Mouse (Mus musculus) olfactory bulb, adult 2 months (tissue): Measurements from ENCODE around the gene Schip1. TPM values are rescaled to one million over a fixed set of nuclear protein-coding genes. Genes with fewer than 3 reads are reported as not detected.

Experiments used
- H3K27ac ChIP-seq: fragments of 200-500 bp; 2 replicates; pipeline ENCODE4 v1.5.1; 2012; ENCODE audit warnings: low read depth, low read length; ENCODE audit not compliant: insufficient read depth
- H3K4me1 ChIP-seq: fragments of 200-500 bp; 2 replicates; pipeline ENCODE4 v1.6.1; 2012; ENCODE audit warnings: low read length; ENCODE audit not compliant: control insufficient read depth, insufficient read depth
- H3K4me3 ChIP-seq: fragments of 200-500 bp; 2 replicates; pipeline ENCODE4 v1.5.1; 2012; ENCODE audit warnings: mild to moderate bottlenecking, low read depth, low read length, moderate library complexity; ENCODE audit not compliant: insufficient read depth
- CTCF ChIP-seq: fragments of 200-500 bp; IDR thresholded peaks from 2 replicates; pipeline ENCODE4 v1.5.1; 2012; ENCODE audit warnings: low read depth, mild to moderate bottlenecking, low read length, moderate library complexity; ENCODE audit not compliant: insufficient read depth
- POLR2A ChIP-seq: fragments of 200-500 bp; IDR thresholded peaks from 2 replicates; pipeline ENCODE4 v1.6.1; 2012; ENCODE audit warnings: mild to moderate bottlenecking, low read depth, low read length, moderate library complexity; ENCODE audit not compliant: insufficient read depth
- whole genome bisulfite sequencing: fragments of 180-500 bp; shearing (Covaris S2); methylation state at CpG from one replicate; pipeline ENCODE4 v1.1.7; 2018; 5-methylcytosine and 5-hydroxymethylcytosine counted together
- polyA plus RNA-seq: library from polyadenylated mRNA; stranded (reverse); fragments of >200 nt; gene quantifications from 2 replicates; pipeline ENCODE4 v1.2.4, GENCODE M21; 2012; ENCODE audit warnings: low replicate concordance; ENCODE audit not compliant: missing spikeins, insufficient read depth, insufficient read length

Gene Schip1
- polyA plus RNA-seq, 1 experiment, result not detected

DNA sequence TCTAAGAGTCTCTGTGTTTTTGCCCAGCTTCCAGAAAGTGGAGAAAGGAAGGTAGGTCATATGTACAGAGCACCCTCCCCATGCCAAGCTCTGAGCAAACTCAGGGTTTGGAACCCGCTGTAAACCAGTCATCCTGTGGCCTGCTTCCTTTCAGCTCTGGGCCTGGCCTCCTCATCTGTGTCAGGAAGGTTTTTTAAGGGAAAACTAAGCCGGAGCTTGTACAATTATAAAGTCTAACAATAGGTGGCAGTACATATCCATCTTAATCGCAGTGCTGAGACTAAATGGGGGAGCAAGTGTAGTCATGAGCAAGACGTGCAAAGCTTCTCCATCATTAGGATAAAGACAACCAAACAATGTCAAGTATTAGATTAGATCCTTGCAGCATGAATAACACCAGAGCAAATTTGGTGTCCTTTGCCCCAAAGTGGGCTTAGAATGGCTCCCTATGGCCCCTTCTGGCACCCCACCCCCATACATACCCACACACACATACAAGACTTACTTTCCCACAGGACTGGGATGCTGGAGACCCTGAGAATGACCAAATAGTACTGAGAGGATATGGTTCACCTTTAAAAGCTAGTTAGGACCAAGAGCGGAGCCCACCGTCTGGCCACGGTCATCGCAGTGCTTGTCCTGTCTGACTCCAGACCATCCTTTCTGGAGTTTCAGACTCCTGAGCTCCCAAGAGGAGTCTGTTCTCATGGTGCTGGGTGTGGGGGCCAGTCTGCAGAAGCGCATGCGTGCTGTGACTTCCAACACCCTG is 550.6 kb downstream of the Schip1 start:
- no peak overlapping the region for H3K4me3 ChIP-seq
- H3K4me1 ChIP-seq, result peaks cover 5% of the 10 kb centered on the region
- WGBS, result 58% methylated on average over 10 of the region's 10 CpGs
- H3K27ac ChIP-seq, result no peak overlapping the region
- TF ChIP-seq CTCF, result no peak
- TF ChIP-seq POLR2A, result no peak

DNA sequence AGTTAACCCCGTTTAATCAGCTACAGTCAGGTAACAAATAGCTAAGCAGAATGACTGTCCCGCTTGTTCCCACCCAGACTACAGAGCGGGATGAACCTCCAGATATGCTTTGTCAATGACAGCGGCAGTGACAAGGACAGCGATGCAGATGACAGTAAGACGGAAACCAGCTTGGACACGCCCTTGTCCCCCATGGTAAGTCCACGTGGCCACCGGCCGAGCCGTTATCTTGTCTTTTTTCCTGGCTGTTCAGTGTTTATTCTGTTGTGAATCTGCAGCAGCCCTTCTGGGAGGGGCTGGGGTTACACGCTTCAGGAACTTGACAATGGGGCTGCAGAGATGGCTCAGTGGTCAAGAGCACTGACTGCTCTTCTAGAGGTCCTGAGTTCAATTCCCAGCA is 551.8 kb downstream of the Schip1 start:
- Histone ChIP-seq H3K4me1 (peaks cover 5% of the 10 kb centered on the region), H3K4me3 (no peak overlapping the region), H3K27ac (no peak overlapping the region)
- TF ChIP-seq CTCF, result no peak
- TF ChIP-seq POLR2A, result no peak
- 94% methylated on average over 12 of the region's 12 CpGs for WGBS

DNA sequence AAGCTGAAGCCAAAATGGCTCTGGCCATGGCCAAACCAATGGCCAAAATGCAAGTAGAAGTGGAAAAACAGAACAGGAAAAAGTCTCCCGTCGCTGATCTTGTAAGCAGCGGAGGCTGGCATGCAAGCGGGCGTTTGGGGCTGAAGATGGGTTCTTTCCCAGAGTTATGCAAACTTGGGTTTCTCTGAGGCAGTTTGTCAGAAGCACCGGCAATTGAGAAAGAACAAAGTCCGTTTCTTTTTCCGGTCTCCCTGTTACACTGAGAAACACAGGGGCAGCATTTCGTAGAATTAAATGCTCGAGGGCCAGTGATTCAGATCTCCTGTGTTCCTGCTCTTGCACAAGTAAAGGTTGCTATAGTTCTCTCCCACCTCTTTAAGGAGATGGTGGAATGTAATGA is 553.1 kb downstream of the Schip1 start:
- H3K27ac ChIP-seq, result no peak overlapping the region
- 70% methylated on average over 10 of the region's 10 CpGs for WGBS
- H3K4me3 ChIP-seq, result no peak overlapping the region
- TF ChIP-seq CTCF (no peak), POLR2A (no peak)
- H3K4me1 ChIP-seq, result peaks cover 5% of the 10 kb centered on the region

DNA sequence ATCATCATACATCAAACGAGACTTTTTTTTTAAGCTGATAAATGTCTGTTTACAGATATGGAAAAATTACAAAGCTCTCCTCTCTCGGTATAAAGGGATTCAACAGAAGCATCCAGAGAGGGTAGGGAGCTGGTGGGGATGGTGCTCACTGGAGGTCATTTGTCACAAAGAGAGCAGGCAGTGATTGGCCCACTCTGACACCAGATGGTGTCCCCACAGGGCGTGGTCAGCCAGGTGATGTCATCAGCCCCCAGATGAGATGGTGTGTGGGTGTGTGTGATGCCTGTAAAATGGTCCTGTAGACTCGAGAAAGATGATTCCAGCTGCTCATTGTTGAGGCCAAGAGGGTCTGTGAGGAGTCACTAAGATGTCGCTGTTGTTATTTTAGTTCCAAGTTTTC is 554.5 kb downstream of the Schip1 start:
- H3K4me3 ChIP-seq, result no peak overlapping the region
- no peak overlapping the region for H3K27ac ChIP-seq
- peaks cover 5% of the 10 kb centered on the region for H3K4me1 ChIP-seq
- no peak for TF ChIP-seq CTCF
- 65% methylated on average over 5 of the region's 5 CpGs for WGBS

DNA sequence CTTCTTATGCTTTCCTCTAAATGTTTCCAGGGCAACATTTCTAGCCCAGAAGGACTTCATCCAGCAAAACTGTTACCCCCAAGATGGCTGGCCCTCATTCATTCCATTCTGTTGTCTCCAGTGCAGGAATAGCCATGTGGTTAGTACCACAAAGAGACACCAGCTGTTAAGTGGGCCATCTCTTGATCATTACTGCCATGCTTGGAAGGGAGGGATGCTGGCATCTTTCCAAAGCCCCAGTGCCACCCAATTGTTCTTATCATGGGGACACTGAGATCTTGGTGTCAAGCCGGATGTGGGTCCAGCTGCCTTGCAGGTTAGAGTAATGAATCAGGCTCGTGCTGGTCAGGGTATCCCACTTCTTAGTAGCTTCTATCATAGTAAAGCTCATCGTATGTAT is 557.4 kb downstream of the Schip1 start:
- no peak overlapping the region for H3K27ac ChIP-seq
- WGBS, result 83% methylated on average over 3 of the region's 3 CpGs

DNA sequence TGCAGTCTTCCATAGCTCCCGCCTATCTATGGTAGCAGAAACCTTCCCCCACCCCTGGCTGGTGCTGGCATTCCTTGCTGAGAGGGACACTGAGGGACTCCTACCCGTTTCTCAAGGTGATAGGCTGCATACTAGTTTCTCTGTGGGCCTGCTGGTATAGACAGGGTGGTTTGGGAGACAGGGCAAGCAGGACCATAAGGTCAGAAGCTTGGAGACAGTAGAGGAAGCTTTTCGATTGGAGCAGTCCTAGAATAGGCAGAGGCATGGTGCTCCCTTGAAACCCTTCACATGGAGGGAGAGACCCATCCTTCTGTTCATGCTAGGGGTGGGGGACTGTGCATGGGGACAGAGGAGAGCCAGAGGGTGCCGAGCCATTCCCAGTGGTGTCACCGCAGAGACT is 558.4 kb downstream of the Schip1 start:
- Histone ChIP-seq H3K4me3 (no peak overlapping the region), H3K4me1 (peaks cover 5% of the 10 kb centered on the region), H3K27ac (no peak overlapping the region)
- 88% methylated on average over 5 of the region's 5 CpGs for WGBS
- TF ChIP-seq POLR2A, result no peak
- no peak for TF ChIP-seq CTCF

More for the DNA sequence above, 557.4 kb downstream of the Schip1 start:
- TF ChIP-seq POLR2A (no peak), CTCF (no peak)
- peaks cover 5% of the 10 kb centered on the region for H3K4me1 ChIP-seq
- H3K4me3 ChIP-seq, result no peak overlapping the region

DNA sequence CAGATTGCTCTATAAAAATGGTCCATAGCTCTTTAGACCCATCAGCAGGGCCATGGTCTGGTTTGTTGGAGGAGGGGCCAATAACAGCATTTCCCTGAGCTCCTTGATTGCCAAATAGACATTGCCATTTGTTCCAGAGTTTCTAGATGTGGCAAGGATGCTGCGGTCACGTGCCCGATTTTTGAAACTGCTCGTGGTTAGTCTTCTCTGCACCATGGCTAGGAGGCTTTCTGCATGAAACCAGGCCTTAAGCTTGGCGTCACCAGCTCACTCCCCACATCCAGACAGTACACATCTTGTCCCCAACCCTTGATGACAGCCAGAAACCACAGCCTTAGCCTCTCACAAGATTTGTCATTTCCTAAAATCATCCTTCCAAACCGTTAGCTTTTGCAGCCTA is 559.9 kb downstream of the Schip1 start:
- TF ChIP-seq POLR2A (no peak), CTCF (no peak)
- WGBS, result 86% methylated on average over 6 of the region's 6 CpGs
- H3K27ac ChIP-seq, result no peak overlapping the region
- H3K4me1 ChIP-seq, result no peaks in the 10 kb centered on the region
- H3K4me3 ChIP-seq, result no peak overlapping the region

DNA sequence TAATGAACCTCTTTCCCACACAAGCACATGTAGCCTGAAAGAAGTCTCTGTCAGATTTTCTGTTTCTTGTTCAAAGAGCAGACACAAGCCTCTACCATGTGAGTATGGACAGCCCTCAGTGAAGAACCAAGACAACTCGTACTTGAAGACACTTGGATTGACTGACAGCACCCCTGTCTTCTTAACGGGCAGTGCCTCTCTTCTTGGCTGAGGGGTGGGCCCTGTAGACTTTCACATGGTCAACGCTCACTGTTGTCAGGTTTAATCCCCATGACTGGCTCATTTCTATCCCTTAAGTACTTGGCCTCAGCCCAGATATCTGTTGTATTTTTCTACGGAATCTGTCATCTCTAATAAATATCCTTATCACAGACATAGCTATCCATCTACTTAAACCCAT is 565.7 kb downstream of the Schip1 start:
- H3K27ac ChIP-seq, result no peak overlapping the region
- WGBS, result 81% methylated on average over 4 of the region's 4 CpGs
- H3K4me3 ChIP-seq, result no peak overlapping the region
- no peaks in the 10 kb centered on the region for H3K4me1 ChIP-seq
- TF ChIP-seq CTCF (no peak), POLR2A (no peak)

DNA sequence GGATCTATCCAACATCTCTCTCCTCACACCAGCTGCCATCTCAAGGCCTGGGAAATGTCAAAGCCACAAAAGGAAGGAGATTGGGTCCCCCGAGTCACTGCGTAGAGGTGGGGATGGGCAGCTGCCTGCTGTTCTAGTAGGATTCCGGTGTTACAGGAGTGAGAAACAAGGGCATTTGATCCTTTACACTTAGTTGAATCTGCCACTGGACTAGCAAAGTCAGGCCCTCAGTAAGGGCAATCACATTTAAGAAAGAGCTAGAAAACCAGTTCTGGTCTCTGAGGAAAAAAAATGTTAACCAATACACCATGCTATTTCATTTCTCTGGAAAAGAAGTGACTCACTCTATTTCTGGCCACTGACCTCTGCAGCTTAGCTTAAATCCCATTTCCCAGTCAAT is 566.2 kb downstream of the Schip1 start:
- Histone ChIP-seq H3K4me1 (no peaks in the 10 kb centered on the region), H3K27ac (no peak overlapping the region), H3K4me3 (no peak overlapping the region)
- WGBS, result 84% methylated on average over 3 of the region's 3 CpGs
- TF ChIP-seq POLR2A (no peak), CTCF (no peak)

DNA sequence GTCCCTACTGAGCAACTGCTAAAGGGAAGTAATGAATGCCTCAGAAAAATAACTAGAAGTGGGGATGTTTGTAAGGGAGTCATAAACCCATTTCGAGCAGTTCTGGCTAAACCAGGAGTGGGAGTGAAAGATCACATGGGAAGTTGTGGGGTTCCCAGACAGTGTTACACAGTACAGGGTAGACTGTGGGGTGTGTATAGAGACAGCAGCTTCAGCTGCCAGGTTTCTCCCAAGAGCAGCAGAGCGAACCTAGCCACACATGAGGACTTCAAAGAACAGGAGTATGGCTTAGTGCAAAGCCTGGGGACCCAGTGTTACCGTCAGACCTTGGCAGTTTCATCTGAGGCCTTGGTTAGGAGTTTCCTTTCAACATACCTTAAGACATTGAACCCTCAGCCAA is 568.1 kb downstream of the Schip1 start:
- 81% methylated on average over 3 of the region's 3 CpGs for WGBS
- H3K4me1 ChIP-seq, result no peaks in the 10 kb centered on the region
- TF ChIP-seq CTCF, result no peak
- TF ChIP-seq POLR2A, result no peak

DNA sequence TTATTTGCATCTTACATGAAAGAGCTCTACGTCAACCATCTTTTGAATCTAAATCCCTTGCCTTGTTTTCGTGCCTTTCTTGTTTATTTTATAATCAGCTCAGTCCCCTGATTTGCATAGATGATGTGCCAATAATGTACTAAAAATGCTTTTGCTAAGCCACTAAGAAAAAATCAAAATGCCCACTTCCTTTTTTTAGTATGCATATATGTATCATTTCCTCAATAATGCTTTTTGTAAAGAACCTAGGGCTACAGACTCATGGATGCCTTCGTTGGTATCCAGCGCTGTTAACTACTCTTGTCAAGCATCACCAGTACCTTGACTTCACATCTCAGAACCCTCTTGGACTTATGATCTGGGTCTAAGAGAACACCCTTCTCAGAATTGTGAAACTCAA is 569.0 kb downstream of the Schip1 start:
- no peak for TF ChIP-seq CTCF
- no peak for TF ChIP-seq POLR2A
- no peaks in the 10 kb centered on the region for H3K4me1 ChIP-seq
- no peak overlapping the region for H3K4me3 ChIP-seq
- 95% methylated on average over 4 of the region's 4 CpGs for WGBS
- H3K27ac ChIP-seq, result no peak overlapping the region

More for the DNA sequence above, 568.1 kb downstream of the Schip1 start:
- H3K27ac ChIP-seq, result no peak overlapping the region
- H3K4me3 ChIP-seq, result no peak overlapping the region
